Mouse (Mus musculus) G1E-ER4 (cell line): ENCODE results near the gene Acox1. TPM values are rescaled to one million over a fixed set of nuclear protein-coding genes. Genes with fewer than 3 reads are reported as not detected.

Source experiments
- GATA1 ChIP-seq: IDR thresholded peaks from one replicate; pipeline ENCODE4 v1.8.0; 2012; ENCODE audit warnings: low read length, inconsistent platforms
- polyA plus RNA-seq: library from polyadenylated mRNA; stranded (reverse); fragments of >175 nt; gene quantifications from 2 replicates; pipeline ENCODE4 v1.2.3, GENCODE M21; 2012

Acox1 gene
- polyA plus RNA-seq, 1 experiment = 1.8 TPM

GRCm38 (mm10) chr11:116218737-116219400, 20.0 kb upstream of the Acox1 start:
- TF ChIP-seq GATA1 = no peak

GRCm38 (mm10) chr11:116218263-116218662, 19.4 kb upstream of the Acox1 start:
- TF ChIP-seq GATA1 = no peak

- TF ChIP-seq GATA1 = no peak
Observed at GRCm38 (mm10) chr11:116216549-116216948, 17.7 kb upstream of the Acox1 start.

GRCm38 (mm10) chr11:116215991-116216390, 17.1 kb upstream of the Acox1 start:
- no peak for TF ChIP-seq GATA1

- TF ChIP-seq GATA1 = no peak
Observed at GRCm38 (mm10) chr11:116215181-116215580, 16.3 kb upstream of the Acox1 start.

GRCm38 (mm10) chr11:116213877-116214510, 15.1 kb upstream of the Acox1 start:
- TF ChIP-seq GATA1 = no peak

GRCm38 (mm10) chr11:116212847-116213246, 14.0 kb upstream of the Acox1 start:
- no peak for TF ChIP-seq GATA1

- TF ChIP-seq GATA1 = no peak
Observed at GRCm38 (mm10) chr11:116210696-116211095, 11.9 kb upstream of the Acox1 start.

GRCm38 (mm10) chr11:116209257-116209656, 10.4 kb upstream of the Acox1 start:
- no peak for TF ChIP-seq GATA1

GRCm38 (mm10) chr11:116208660-116209059, 9.8 kb upstream of the Acox1 start:
- no peak for TF ChIP-seq GATA1

- TF ChIP-seq GATA1 = no peak
Observed at GRCm38 (mm10) chr11:116206678-116207077, 7.8 kb upstream of the Acox1 start.

GRCm38 (mm10) chr11:116203150-116203549, 4.3 kb upstream of the Acox1 start:
- no peak for TF ChIP-seq GATA1

GRCm38 (mm10) chr11:116201151-116201550, 2.3 kb upstream of the Acox1 start:
- no peak for TF ChIP-seq GATA1

- TF ChIP-seq GATA1 = no peak
Observed at GRCm38 (mm10) chr11:116198132-116198531, 713 bp downstream of the Acox1 start.

GRCm38 (mm10) chr11:116197584-116197906, 1.3 kb downstream of the Acox1 start:
- no peak for TF ChIP-seq GATA1

- TF ChIP-seq GATA1 = no peak
Observed at GRCm38 (mm10) chr11:116196866-116197583, 1.8 kb downstream of the Acox1 start.

GRCm38 (mm10) chr11:116196336-116196735, 2.5 kb downstream of the Acox1 start:
- no peak for TF ChIP-seq GATA1
